Mouse (Mus musculus): ENCODE data around the gene Snx33. TPM values are rescaled to one million over a fixed set of nuclear protein-coding genes. Genes with fewer than 3 reads are reported as not detected.

The Snx33 gene
- polyA plus RNA-seq (2012; rRNA removed; ENCODE audit: low replicate concordance), result 2.5 and 4.4 TPM in 2 replicates

GRCm38 (mm10) chr9:56928041-56928811 lies at the start of gene Snx33:
Gene Snx33 (minus strand): TSS chr9:56928371.

GRCm38 (mm10) chr9:56950414-56951400 lies 22.5 kb upstream of the Snx33 start, which contains the start of gene Snupn:
Gene Snupn (plus strand): TSS chr9:56950878.

GRCm38 (mm10) chr9:56937223-56938160 lies 9.3 kb upstream of the Snx33 start, which contains the start of gene Imp3:
Gene Imp3 (plus strand): TSS chr9:56937475.

Other genes with a start within 250 kb of the Snx33 start
- gene Lingo1, start 131.9 kb downstream of the Snx33 start, polyA plus RNA-seq (2012; rRNA removed; ENCODE audit: low replicate concordance), result 0.27 and 0.86 TPM in 2 replicates
- gene Odf3l1, start 63.7 kb downstream of the Snx33 start, polyA plus RNA-seq (2012; rRNA removed; ENCODE audit: low replicate concordance), result 1.3 and 2.3 TPM in 2 replicates
- 9.4 and 11.6 TPM in 2 replicates for gene Cspg4, start 63.3 kb downstream of the Snx33 start, polyA plus RNA-seq (2012; rRNA removed; ENCODE audit: low replicate concordance)
- gene Imp3, start 9.1 kb upstream of the Snx33 start, polyA plus RNA-seq (2012; rRNA removed; ENCODE audit: low replicate concordance), result 180 and 256 TPM in 2 replicates
- 1.1 and 1.7 TPM in 2 replicates for gene Snupn, start 22.5 kb upstream of the Snx33 start, polyA plus RNA-seq (2012; rRNA removed; ENCODE audit: low replicate concordance)
- gene Ptpn9, start 66.6 kb upstream of the Snx33 start, polyA plus RNA-seq (2012; rRNA removed; ENCODE audit: low replicate concordance), result 16.5 and 30.9 TPM in 2 replicates
- gene Sin3a, start 143.7 kb upstream of the Snx33 start, polyA plus RNA-seq (2012; rRNA removed; ENCODE audit: low replicate concordance), result 31.7 and 34.0 TPM in 2 replicates
- gene Man2c1, start 202.3 kb upstream of the Snx33 start, polyA plus RNA-seq (2012; rRNA removed; ENCODE audit: low replicate concordance), result 144 and 164 TPM in 2 replicates
- gene Neil1, start 219.9 kb upstream of the Snx33 start, polyA plus RNA-seq (2012; rRNA removed; ENCODE audit: low replicate concordance), result 8.3 and 12.8 TPM in 2 replicates
- 160 and 215 TPM in 2 replicates for gene Commd4, start 230.0 kb upstream of the Snx33 start, polyA plus RNA-seq (2012; rRNA removed; ENCODE audit: low replicate concordance)